Mouse (Mus musculus) monocyte, adult 59 days (primary cell): ENCODE measurements around the gene Gm10945. TPM values are rescaled to one million over a fixed set of nuclear protein-coding genes. Genes with fewer than 3 reads are reported as not detected.

Experiments
- total RNA-seq, 2 experiments: library from RNA; stranded (reverse); gene quantifications; one replicate each; pipeline ENCODE4 v1.2.4; 2023

Gm10945 gene
- total RNA-seq: not detected

DNA sequence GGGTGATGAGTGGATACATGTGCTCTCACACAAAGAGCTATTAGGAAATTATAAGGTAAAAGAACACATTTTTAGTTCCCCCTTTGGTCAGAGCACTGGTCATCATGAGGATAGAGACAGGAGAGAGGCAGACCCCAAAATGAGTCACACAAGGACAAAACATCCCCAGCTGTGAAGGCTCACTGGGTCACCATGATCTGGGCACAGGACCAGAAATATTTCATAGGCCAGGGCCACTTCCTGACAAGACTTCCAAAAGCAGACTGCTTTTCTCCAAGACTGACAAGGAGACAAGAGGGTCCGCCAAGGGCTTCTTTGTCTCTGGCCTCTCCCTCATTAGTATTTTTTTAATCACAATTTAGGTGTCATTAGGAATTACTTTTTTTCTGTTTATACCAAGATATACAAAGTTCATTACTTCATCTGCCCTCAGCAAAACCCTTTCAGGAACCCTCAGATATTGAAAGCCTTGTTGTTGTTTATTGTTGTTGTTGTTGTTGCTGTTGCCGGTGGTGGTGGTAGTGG, at the start of gene Gm10945:
Gm10945 (minus strand) TSS at position 475 of the 525 bp plus-strand sequence.

DNA sequence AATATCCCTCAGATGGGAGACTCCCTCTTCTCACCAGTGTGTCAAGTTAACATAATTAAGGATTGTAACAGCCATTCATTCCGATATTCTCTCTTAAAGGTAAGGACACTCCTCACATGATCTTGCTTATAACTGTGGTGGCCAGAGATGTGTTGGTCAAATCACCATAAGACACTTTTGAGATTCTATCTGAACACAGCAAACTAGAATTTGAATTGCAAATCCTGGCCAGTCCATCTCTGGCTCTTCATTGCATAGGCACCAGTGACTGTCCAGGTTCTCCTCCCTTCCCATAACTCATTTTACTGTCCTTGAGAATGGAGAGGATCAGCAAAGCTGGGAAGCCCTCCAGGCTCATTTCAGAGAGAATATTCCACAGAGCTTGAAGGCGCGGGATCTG, 3.4 kb downstream of the Gm10945 start, which contains the start of gene Oprm1:
Oprm1 (plus strand) TSS at position 301 of the 400 bp plus-strand sequence.

Other genes starting within 250 kb of the Gm10945 start
- not detected for gene Oprm1, start 3.3 kb downstream of the Gm10945 start, total RNA-seq